12 mouse cellular contexts compared by ENCODE assay signal in genomic region chr2:145226100-145226499, GRCm38 (mm10). TPM values are rescaled to one million over a fixed set of nuclear protein-coding genes. Genes with fewer than 3 reads are reported as not detected.
DNase-seq lines count a peak whose midpoint lies in the region; ATAC-seq and TF ChIP-seq lines count a peak whose summit lies in the region.
"Had no signal": no experiment of that assay in that cellular context is flagged by ENCODE, and none has a peak within 500 bp of the region (broad histone marks: within the 10 kb centered on the region; RNA-seq: fewer than 3 reads in every experiment).

No protein-coding gene starts in this region.

- peaks cover 10% of the 10 kb centered on the region for H3K4me1 ChIP-seq in heart, embryonic 12.5 days (replicated peaks)
- H3K4me1 ChIP-seq in lung, embryonic 14.5 days (ENCODE audit: insufficient read depth), result no peaks in the 10 kb centered on the region
- H3K4me1 ChIP-seq: limb, embryonic 12.5 days had no signal

- H3K27me3 ChIP-seq in heart, embryonic 12.5 days (replicated peaks), result no peaks in the 10 kb centered on the region
- H3K27me3 ChIP-seq in lung, embryonic 14.5 days (ENCODE audit: insufficient read depth, low read length), result no peaks in the 10 kb centered on the region
- H3K27me3 ChIP-seq: limb, embryonic 12.5 days had no signal

- 60% methylated on average over 1 of the region's 1 CpGs for WGBS in heart, embryonic 12.5 days
- WGBS in lung, embryonic 14.5 days, result 79% methylated on average over 1 of the region's 1 CpGs

- TF ChIP-seq CTCF in lung, embryonic 14.5 days (IDR thresholded peaks at IDR 0.05; ENCODE audit: low read depth), result no peak

- peak; percentile 54 for ATAC-seq in heart, embryonic 12.5 days (ENCODE audit: insufficient number of reproducible peaks, low FRiP score)
- 0 out of 2 replicates have a peak, but pooled peaks have one; percentile 42 for ATAC-seq in lung, embryonic 14.5 days (ENCODE audit: insufficient read depth)
- ATAC-seq in common myeloid progenitor, adult 5-6 weeks (replicated peaks; ENCODE audit: low read depth, poor library complexity, severe bottlenecking), result peak; percentile 91
- ATAC-seq in megakaryocyte, adult 5-6 weeks (ENCODE audit: poor library complexity, severe bottlenecking), result peak; percentile 84
- ATAC-seq: midbrain, embryonic 16.5 days had no signal

- no peak overlapping the region for H3K27ac ChIP-seq in heart, embryonic 12.5 days (ENCODE audit: poor library complexity, severe bottlenecking)
- H3K27ac ChIP-seq in lung, embryonic 14.5 days (ENCODE audit: low read depth), result no peak overlapping the region
- H3K27ac ChIP-seq: limb, embryonic 12.5 days had no signal

- H3K36me3 ChIP-seq in heart, embryonic 12.5 days, result no peaks in the 10 kb centered on the region
- H3K36me3 ChIP-seq in lung, embryonic 14.5 days (ENCODE audit: insufficient read depth), result no peaks in the 10 kb centered on the region
- H3K36me3 ChIP-seq: limb, embryonic 12.5 days had no signal

- H3K9ac ChIP-seq in heart, embryonic 12.5 days, result no peak overlapping the region
- H3K9ac ChIP-seq in lung, embryonic 14.5 days, result no peak overlapping the region
- H3K9ac ChIP-seq: limb, embryonic 12.5 days had no signal

- no peak overlapping the region for H3K4me2 ChIP-seq in heart, embryonic 12.5 days
- H3K4me2 ChIP-seq in lung, embryonic 14.5 days, result no peak overlapping the region
- H3K4me2 ChIP-seq: limb, embryonic 12.5 days had no signal

- H3K4me3 ChIP-seq in heart, embryonic 12.5 days, result no peak overlapping the region
- no peak overlapping the region for H3K4me3 ChIP-seq in lung, embryonic 14.5 days (ENCODE audit: low read depth, low read length)
- H3K4me3 ChIP-seq: limb, embryonic 12.5 days had no signal

- no peaks in the 10 kb centered on the region for H3K9me3 ChIP-seq in heart, embryonic 12.5 days (replicated peaks)
- H3K9me3 ChIP-seq in lung, embryonic 14.5 days (ENCODE audit: low read depth, low read length), result no peaks in the 10 kb centered on the region
- H3K9me3 ChIP-seq: limb, embryonic 12.5 days had no signal

- no peak for DNase-seq in heart, adult 18-20 months
- no peak for DNase-seq in lung, embryonic 14.5 days
- no peak for DNase-seq in lung, adult 18-20 months
- no peak for DNase-seq in urinary bladder, postnatal 4 days (ENCODE audit: low spot score in 2 of 2)
- DNase-seq in urinary bladder, adult 18-20 months (ENCODE audit: low spot score in 2 of 2), result no peak
- DNase-seq: B cell, adult 2 months; kidney, adult 18-20 months had no signal

RNA-seq across cellular contexts. Expression of gene Slc24a3, which starts 58.5 kb away (rescaled TPM):
- 2.2 and 2.9 TPM in 2 replicates for polyA plus RNA-seq in heart, embryonic 12.5 days (2016; fragmentation: Nextera tagmentation; extraction: Ambion mirVana)
- 1 to 10 TPM; 1.7 to 4.3 TPM for total RNA-seq in heart, adult 18-20 months (2021)
- 3.9 and 4.3 TPM in 2 replicates for polyA plus RNA-seq in lung, embryonic 14.5 days (2014; fragmentation: Nextera tagmentation; extraction: Ambion mirVana)
- total RNA-seq in common myeloid progenitor, adult 5-6 weeks (2017), result 2.1 and 3.8 TPM in 2 replicates
- 0.58 and 1.4 TPM in 2 replicates for total RNA-seq in megakaryocyte, adult 5-6 weeks (2015)
- total RNA-seq in megakaryocyte, adult 5-6 weeks (2017), result 0.70 and 1.1 TPM in 2 replicates
